ENCODE assay signal across 13 mouse cellular contexts in genomic region chr8:70772890-70773289, GRCm38 (mm10). TPM values are rescaled to one million over a fixed set of nuclear protein-coding genes. Genes with fewer than 3 reads are reported as not detected.
DNase-seq lines count a peak whose midpoint lies in the region; ATAC-seq and TF ChIP-seq lines count a peak whose summit lies in the region.
"Had no signal": no experiment of that assay in that cellular context is flagged by ENCODE, and none has a peak within 500 bp of the region (broad histone marks: within the 10 kb centered on the region; RNA-seq: fewer than 3 reads in every experiment).

No protein-coding gene starts in this region.

- TF ChIP-seq CTCF in thymus, adult 2 months (IDR thresholded peaks at IDR 0.05; ENCODE audit: borderline replicate concordance, control insufficient read depth, extremely low read depth, insufficient read depth, low read length, poor library complexity), result no peak

- H3K9ac ChIP-seq in kidney, embryonic 16.5 days (replicated peaks; ENCODE audit: low read length), result 0 out of 2 replicates have a peak overlapping the region, but pooled peaks have one; percentile 19
- peak overlapping the region; percentile 99; the same call in 1 of the 2 replicates for H3K9ac ChIP-seq in intestine, embryonic 16.5 days (ENCODE audit: low read depth, low read length)

- H3K4me3 ChIP-seq in kidney, embryonic 16.5 days (ENCODE audit: low read length), result no peak overlapping the region
- H3K4me3 ChIP-seq in intestine, embryonic 16.5 days (ENCODE audit: low read length), result no peak overlapping the region
- no peak overlapping the region for H3K4me3 ChIP-seq in thymus, adult 2 months (ENCODE audit: control insufficient read depth, insufficient read depth, low read length)
- H3K4me3 ChIP-seq: erythroblast, embryonic 14.5 days had no signal

- 76% methylated on average over 9 of the region's 9 CpGs for WGBS in kidney, embryonic 16.5 days
- WGBS in intestine, embryonic 16.5 days, result 66% methylated on average over 9 of the region's 9 CpGs
- 90% methylated on average over 9 of the region's 9 CpGs for WGBS in thymus, adult 2 months

- peaks cover 34% of the 10 kb centered on the region for H3K4me1 ChIP-seq in kidney, embryonic 16.5 days (ENCODE audit: insufficient read depth, low read length)
- H3K4me1 ChIP-seq in intestine, embryonic 16.5 days (ENCODE audit: control insufficient read depth, insufficient read depth, low read length), result peaks cover 45% of the 10 kb centered on the region
- peaks cover 19% of the 10 kb centered on the region for H3K4me1 ChIP-seq in thymus, adult 2 months (replicated peaks; ENCODE audit: control insufficient read depth, insufficient read depth, low read length)

- H3K9me3 ChIP-seq in kidney, embryonic 16.5 days (ENCODE audit: low read length), result no peaks in the 10 kb centered on the region
- no peaks in the 10 kb centered on the region for H3K9me3 ChIP-seq in intestine, embryonic 16.5 days (ENCODE audit: control insufficient read depth, low read length)

- peaks cover 51% of the 10 kb centered on the region for H3K36me3 ChIP-seq in kidney, embryonic 16.5 days (ENCODE audit: insufficient read depth, low read length)
- H3K36me3 ChIP-seq in intestine, embryonic 16.5 days (ENCODE audit: control insufficient read depth, insufficient read depth, low read length), result peaks cover 28% of the 10 kb centered on the region
- no peaks in the 10 kb centered on the region for H3K36me3 ChIP-seq in thymus, adult 2 months (ENCODE audit: control insufficient read depth, insufficient read depth, low read length)

- no peak overlapping the region for H3K27ac ChIP-seq in kidney, embryonic 16.5 days (ENCODE audit: low read length)
- peak overlapping the region; percentile 79 for H3K27ac ChIP-seq in intestine, embryonic 16.5 days (ENCODE audit: low read length)
- H3K27ac ChIP-seq in thymus, adult 2 months (ENCODE audit: control insufficient read depth, insufficient read depth, low read length), result no peak overlapping the region

- no peak for TF ChIP-seq POLR2A in thymus, adult 2 months (IDR thresholded peaks at IDR 0.05; ENCODE audit: control insufficient read depth, extremely low read depth, insufficient read depth, low read length, poor library complexity)

- ATAC-seq in kidney, embryonic 16.5 days (ENCODE audit: low FRiP score, low TSS enrichment), result no peak
- no peak for ATAC-seq in intestine, embryonic 16.5 days
- ATAC-seq: Patski had no signal

- H3K27me3 ChIP-seq in kidney, embryonic 16.5 days (ENCODE audit: insufficient read depth, low read length), result no peaks in the 10 kb centered on the region
- no peaks in the 10 kb centered on the region for H3K27me3 ChIP-seq in intestine, embryonic 16.5 days (replicated peaks; ENCODE audit: control insufficient read depth, insufficient read depth, low read length)
- no peaks in the 10 kb centered on the region for H3K27me3 ChIP-seq in thymus, adult 2 months (ENCODE audit: control insufficient read depth, insufficient read depth, low read length)
- H3K27me3 ChIP-seq: Patski had no signal

- no peak overlapping the region for H3K4me2 ChIP-seq in kidney, embryonic 16.5 days (replicated peaks; ENCODE audit: low read depth, low read length)
- peak overlapping the region; percentile 22; the same call in 1 of the 2 replicates for H3K4me2 ChIP-seq in intestine, embryonic 16.5 days (ENCODE audit: low read depth, low read length)

- peak; percentile 33 to 50 for DNase-seq in adrenal gland, adult (ENCODE audit: inconsistent age in 2 of 2, low spot score in 1 of 2)
- no peak for DNase-seq in adrenal gland, postnatal 14 days
- no peak for DNase-seq in kidney, adult 8-10 months
- peak; percentile 88 for DNase-seq in A20 (ENCODE audit: low read depth, low spot score)
- DNase-seq in thymus, adult 2 months, result no peak
- DNase-seq in cerebellum, postnatal 14 days, result no peak
- DNase-seq: layer of hippocampus, adult 9-11 months; thymus, postnatal 36 days had no signal

RNA-seq across cellular contexts. Expression of gene Pik3r2, which starts 3.6 kb away (rescaled TPM):
- 35.4 and 44.0 TPM in 2 replicates for total RNA-seq in adrenal gland, postnatal 14 days (2021)
- 72.8 and 77.3 TPM in 2 replicates for polyA plus RNA-seq in kidney, embryonic 16.5 days (2015; fragmentation: Nextera tagmentation; extraction: Ambion mirVana)
- 63.7 and 65.3 TPM in 2 replicates for polyA plus RNA-seq in intestine, embryonic 16.5 days (2015; fragmentation: Nextera tagmentation; extraction: Ambion mirVana)
- 124 and 136 TPM in 2 replicates for polyA plus RNA-seq in thymus, adult 2 months (2012; rRNA removed)

RNA-seq across cellular contexts. Expression of gene Mpv17l2, which starts 12.1 kb away (rescaled TPM):
- total RNA-seq in adrenal gland, postnatal 14 days (2021), result 113 and 123 TPM in 2 replicates
- polyA plus RNA-seq in kidney, embryonic 16.5 days (2015; fragmentation: Nextera tagmentation; extraction: Ambion mirVana), result 57.0 and 60.4 TPM in 2 replicates
- polyA plus RNA-seq in intestine, embryonic 16.5 days (2015; fragmentation: Nextera tagmentation; extraction: Ambion mirVana), result 78.6 and 79.8 TPM in 2 replicates
- polyA plus RNA-seq in thymus, adult 2 months (2012; rRNA removed), result 72.9 and 103 TPM in 2 replicates

RNA-seq across cellular contexts. Expression of gene Rab3a, which starts 18.4 kb away (rescaled TPM):
- total RNA-seq in adrenal gland, postnatal 14 days (2021), result 56.2 and 75.1 TPM in 2 replicates
- 20.9 and 22.0 TPM in 2 replicates for polyA plus RNA-seq in kidney, embryonic 16.5 days (2015; fragmentation: Nextera tagmentation; extraction: Ambion mirVana)
- polyA plus RNA-seq in intestine, embryonic 16.5 days (2015; fragmentation: Nextera tagmentation; extraction: Ambion mirVana), result 24.9 and 25.6 TPM in 2 replicates
- 17.8 and 20.8 TPM in 2 replicates for polyA plus RNA-seq in thymus, adult 2 months (2012; rRNA removed)

RNA-seq across cellular contexts. Expression of gene Mast3, which starts 32.0 kb away (rescaled TPM):
- total RNA-seq in adrenal gland, postnatal 14 days (2021), result 22.9 and 28.2 TPM in 2 replicates
- polyA plus RNA-seq in kidney, embryonic 16.5 days (2015; fragmentation: Nextera tagmentation; extraction: Ambion mirVana), result 16.2 and 16.3 TPM in 2 replicates
- polyA plus RNA-seq in intestine, embryonic 16.5 days (2015; fragmentation: Nextera tagmentation; extraction: Ambion mirVana), result 12.9 and 15.1 TPM in 2 replicates
- polyA plus RNA-seq in thymus, adult 2 months (2012; rRNA removed), result 615 and 696 TPM in 2 replicates

RNA-seq across cellular contexts. Expression of gene Il12rb1, which starts 35.4 kb away (rescaled TPM):
- 0.34 TPM in 1 of 2 replicates, not detected in the other for total RNA-seq in adrenal gland, postnatal 14 days (2021)
- 0.05 and 0.12 TPM in 2 replicates for polyA plus RNA-seq in kidney, embryonic 16.5 days (2015; fragmentation: Nextera tagmentation; extraction: Ambion mirVana)
- 0.27 and 0.34 TPM in 2 replicates for polyA plus RNA-seq in intestine, embryonic 16.5 days (2015; fragmentation: Nextera tagmentation; extraction: Ambion mirVana)
- 48.6 and 53.4 TPM in 2 replicates for polyA plus RNA-seq in thymus, adult 2 months (2012; rRNA removed)
- total RNA-seq: adrenal gland, postnatal 36 days had no signal

Comparison
In these comparisons a context has a peak if more than half of its experiments do, and no peak if none do; other contexts are left out.
1. DNase-seq: peak in adrenal gland, adult (2 of 2) and A20 (single experiment); none in adrenal gland, postnatal 14 days (single experiment), kidney, adult 8-10 months (0 of 2), thymus, adult 2 months (single experiment) and cerebellum, postnatal 14 days (0 of 2).